Mouse (Mus musculus) kidney, embryonic 14.5 days (tissue): ENCODE data around the gene Slc39a5. TPM values are rescaled to one million over a fixed set of nuclear protein-coding genes. Genes with fewer than 3 reads are reported as not detected.

Experiments
- ATAC-seq: fragments of 200-750 bp; cut with Nextera tagmentation; 2 replicates; pipeline ENCODE4 v1.8.0; 2017; ENCODE audit warnings: moderate number of reproducible peaks, mild to moderate bottlenecking, moderate TSS enrichment, moderate library complexity; ENCODE audit not compliant: low FRiP score, low TSS enrichment
- H3K27ac ChIP-seq: fragments of 300-500 bp; sonication (generic); 2 replicates; pipeline ENCODE4 v1.5.1; 2014; ENCODE audit warnings: low read depth, mild to moderate bottlenecking, low read length, moderate library complexity, mixed read lengths
- H3K27me3 ChIP-seq: fragments of 300-500 bp; sonication (generic); 2 replicates; pipeline ENCODE4 v1.6.1; 2014; ENCODE audit warnings: mild to moderate bottlenecking, low read length; ENCODE audit not compliant: control insufficient read depth, insufficient read depth
- H3K36me3 ChIP-seq: fragments of 300-500 bp; sonication (generic); 2 replicates; pipeline ENCODE4 v1.6.1; 2014; ENCODE audit warnings: low read length, mixed read lengths; ENCODE audit not compliant: control insufficient read depth, insufficient read depth
- H3K4me1 ChIP-seq: fragments of 300-500 bp; sonication (generic); 2 replicates; pipeline ENCODE4 v1.6.1; 2014; ENCODE audit warnings: low read length, mixed read lengths; ENCODE audit not compliant: control insufficient read depth, insufficient read depth
- H3K4me2 ChIP-seq: fragments of 300-500 bp; sonication (generic); replicated peaks from 2 replicates; pipeline ENCODE4 v1.6.1; 2014; ENCODE audit warnings: low read depth, mild to moderate bottlenecking, low read length
- H3K4me3 ChIP-seq: fragments of 300-500 bp; sonication (generic); 2 replicates; pipeline ENCODE4 v1.5.1; 2014; ENCODE audit warnings: mild to moderate bottlenecking, low read length
- H3K9ac ChIP-seq: fragments of 300-500 bp; sonication (generic); 2 replicates; pipeline ENCODE4 v1.6.1; 2014; ENCODE audit warnings: low read depth, mild to moderate bottlenecking, low read length, moderate library complexity
- H3K9me3 ChIP-seq: fragments of 300-500 bp; sonication (generic); 2 replicates; pipeline ENCODE4 v1.6.1; 2016; ENCODE audit warnings: low read length; ENCODE audit not compliant: control insufficient read depth
- WGBS: fragments of 180-500 bp; shearing (Covaris S2); extraction: QIAGEN DNeasy Blood & Tissue Kit; methylation state at CpG from one replicate; pipeline ENCODE4 v1.1.7; 2014; 5-methylcytosine and 5-hydroxymethylcytosine counted together
- polyA plus RNA-seq: library from polyadenylated mRNA; unstranded; fragments of >200 nt; fragmentation: Nextera tagmentation; extraction: Ambion mirVana; gene quantifications from 2 replicates; pipeline ENCODE4 v1.2.1, GENCODE M21; 2014

Gene Slc39a5
- polyA plus RNA-seq, 1 experiment from 2014 or later, result 22.6 TPM

DNA sequence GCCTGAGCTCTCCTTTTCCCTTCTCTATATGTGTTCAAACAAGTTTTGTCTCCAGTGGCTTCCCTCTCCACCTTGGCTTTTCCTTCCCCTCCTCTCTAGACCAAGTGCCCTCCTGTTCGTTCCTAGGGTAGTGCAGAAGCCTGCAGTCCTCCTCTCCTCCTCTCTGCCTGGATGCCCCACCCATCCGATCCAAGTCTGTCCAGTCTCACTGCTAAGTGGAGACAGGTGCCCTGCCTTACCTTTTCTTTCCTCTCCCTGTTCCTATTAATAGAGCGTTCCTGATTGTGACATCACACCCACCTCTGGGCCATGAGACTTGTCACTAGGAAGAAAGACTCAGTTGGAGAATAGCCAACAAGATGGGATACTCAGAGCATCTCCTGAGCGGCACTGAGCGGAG lies 13.8 kb upstream of the Slc39a5 start:
- Histone ChIP-seq H3K9me3 (no peaks in the 10 kb centered on the region), H3K4me2 (no peak overlapping the region), H3K9ac (no peak overlapping the region), H3K36me3 (peaks cover 59% of the 10 kb centered on the region), H3K27ac (no peak overlapping the region), H3K4me1 (peaks cover 25% of the 10 kb centered on the region), H3K27me3 (no peaks in the 10 kb centered on the region), H3K4me3 (no peak overlapping the region)
- ATAC-seq, result no peak
- 96% methylated on average over 5 of the region's 5 CpGs for WGBS

- peak overlapping the region; percentile 85 for H3K4me3 ChIP-seq
- peak overlapping the region; percentile 80 for H3K4me2 ChIP-seq
- peaks cover 44% of the 10 kb centered on the region for H3K36me3 ChIP-seq
- ATAC-seq, result no peak
- peaks cover 32% of the 10 kb centered on the region for H3K4me1 ChIP-seq
- no peak overlapping the region for H3K27ac ChIP-seq
- 50% methylated on average over 1 of the region's 1 CpGs for WGBS
- H3K9ac ChIP-seq, result no peak overlapping the region; the same call in 1 of the 2 replicates
- H3K27me3 ChIP-seq, result no peaks in the 10 kb centered on the region
- no peaks in the 10 kb centered on the region for H3K9me3 ChIP-seq
Observed at GRCm38 (mm10) chr10:128413076-128413475, 12.0 kb upstream of the Slc39a5 start.

DNA sequence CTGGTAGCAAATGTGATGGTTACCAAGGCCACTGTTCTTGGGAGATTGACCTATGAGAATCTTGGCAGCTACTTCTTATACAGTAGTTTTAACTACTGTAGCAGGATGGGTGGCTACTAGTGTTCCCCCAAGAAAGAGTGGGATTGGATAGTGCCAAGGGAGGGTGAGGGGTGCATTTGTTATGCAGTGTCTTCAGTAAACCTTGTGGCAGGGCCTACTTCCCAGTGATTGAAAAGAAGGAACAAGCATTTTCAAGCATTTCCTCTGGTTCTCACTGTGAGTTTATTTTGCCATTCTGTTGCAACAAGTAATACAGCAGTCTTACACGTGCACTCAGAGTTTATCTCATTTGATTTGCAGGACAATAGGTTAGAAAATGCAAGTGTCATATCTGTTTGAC lies 11.5 kb upstream of the Slc39a5 start:
- Histone ChIP-seq H3K4me1 (peaks cover 32% of the 10 kb centered on the region), H3K9ac (peak overlapping the region; percentile 84), H3K27me3 (no peaks in the 10 kb centered on the region), H3K27ac (peak overlapping the region; percentile 95; the same call in 1 of the 2 replicates), H3K36me3 (peaks cover 42% of the 10 kb centered on the region), H3K4me3 (peak overlapping the region; percentile 85), H3K4me2 (peak overlapping the region; percentile 80), H3K9me3 (no peaks in the 10 kb centered on the region)
- ATAC-seq, result no peak
- WGBS, result 44% methylated on average over 1 of the region's 1 CpGs

- H3K4me1 ChIP-seq, result peaks cover 32% of the 10 kb centered on the region
Observed at GRCm38 (mm10) chr10:128412055-128412381, 11.0 kb upstream of the Slc39a5 start.

DNA sequence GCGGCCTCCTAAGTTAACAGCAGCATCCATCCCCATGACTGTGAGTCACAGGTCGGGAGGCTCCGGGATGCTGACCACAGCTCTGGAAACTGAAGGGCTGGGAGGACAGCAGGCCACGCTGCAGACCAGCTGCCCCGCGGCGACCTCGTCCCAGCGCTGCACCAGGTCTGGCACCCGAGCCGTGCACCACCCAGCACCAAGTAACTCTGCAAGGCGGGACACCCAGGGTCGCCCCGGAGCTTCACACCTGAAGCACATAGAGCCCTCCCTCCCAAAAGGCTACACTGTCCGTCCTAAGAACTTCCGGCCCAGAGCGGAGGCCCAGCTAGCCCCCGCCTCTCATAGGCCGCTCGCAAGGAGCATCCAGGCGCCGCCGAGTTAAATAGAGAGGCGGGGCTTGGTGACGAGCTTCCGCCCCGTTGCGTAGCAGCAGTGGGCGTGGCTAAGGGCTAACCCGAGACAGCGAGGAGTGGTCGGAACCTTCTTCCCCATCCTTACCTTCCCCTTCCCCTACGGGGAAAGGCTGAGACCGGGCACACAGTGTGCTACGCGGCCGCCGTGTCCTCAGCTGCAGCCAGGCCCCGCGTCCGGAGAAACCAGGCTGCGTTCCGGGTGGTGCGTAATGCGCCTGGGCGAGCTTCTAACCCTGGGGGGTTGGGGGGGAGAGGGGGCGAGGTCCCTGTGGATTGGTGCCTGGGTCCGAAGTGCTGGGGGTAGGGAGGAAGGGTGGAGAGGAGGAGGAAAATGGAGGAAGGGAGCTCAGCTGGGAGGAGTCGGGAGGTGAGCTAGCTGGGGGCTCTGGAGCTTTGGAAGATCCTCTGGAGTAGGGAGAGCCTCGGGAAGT lies 10.4 kb upstream of the Slc39a5 start, which contains the start of the genes Nabp2 and Rnf41:
Gene Nabp2 (minus strand): TSS at position 282 of the 844 bp plus-strand sequence.
Gene Rnf41 (plus strand): TSS at position 447 of the 844 bp plus-strand sequence.
- Histone ChIP-seq H3K4me1 (peaks cover 32% of the 10 kb centered on the region), H3K27me3 (no peaks in the 10 kb centered on the region), H3K9me3 (no peaks in the 10 kb centered on the region), H3K9ac (peak within 1 kb of the TSS; percentile 84), H3K4me3 (peak within 1 kb of the TSS; percentile 85), H3K4me2 (peak within 1 kb of the TSS; percentile 80), H3K27ac (peak within 1 kb of the TSS; percentile 95), H3K36me3 (peaks cover 34% of the 10 kb centered on the region)
- ATAC-seq, result peak; percentile 92
- under 1% methylated on average over 49 of the region's 50 CpGs for whole genome bisulfite sequencing

More at GRCm38 (mm10) chr10:128412055-128412381, 11.0 kb upstream of the Slc39a5 start:
- H3K9me3 ChIP-seq, result no peaks in the 10 kb centered on the region
- no peaks in the 10 kb centered on the region for H3K27me3 ChIP-seq
- H3K4me3 ChIP-seq, result peak overlapping the region; percentile 85
- under 1% methylated on average over 14 of the region's 14 CpGs for WGBS
- peaks cover 40% of the 10 kb centered on the region for H3K36me3 ChIP-seq
- no peak for ATAC-seq
- H3K4me2 ChIP-seq, result peak overlapping the region; percentile 80
- H3K27ac ChIP-seq, result peak overlapping the region; percentile 95
- H3K9ac ChIP-seq, result peak overlapping the region; percentile 84

- no peak for ATAC-seq
- peaks cover 32% of the 10 kb centered on the region for H3K4me1 ChIP-seq
- peak overlapping the region; percentile 85 for H3K4me3 ChIP-seq
- peaks cover 28% of the 10 kb centered on the region for H3K36me3 ChIP-seq
- H3K27me3 ChIP-seq, result no peaks in the 10 kb centered on the region
- H3K9me3 ChIP-seq, result no peaks in the 10 kb centered on the region
- peak overlapping the region; percentile 95 for H3K27ac ChIP-seq
- WGBS, result 12% methylated on average over 4 of the region's 4 CpGs
- peak overlapping the region; percentile 80 for H3K4me2 ChIP-seq
- peak overlapping the region; percentile 84; the same call in 1 of the 2 replicates for H3K9ac ChIP-seq
Observed at GRCm38 (mm10) chr10:128410560-128410845, 9.5 kb upstream of the Slc39a5 start.

GRCm38 (mm10) chr10:128409692-128410559 lies 8.9 kb upstream of the Slc39a5 start:
- peak overlapping the region; percentile 85 for H3K4me3 ChIP-seq
- H3K4me2 ChIP-seq, result peak overlapping the region; percentile 80
- peaks cover 32% of the 10 kb centered on the region for H3K4me1 ChIP-seq
- H3K9ac ChIP-seq, result peak overlapping the region; percentile 84
- H3K9me3 ChIP-seq, result no peaks in the 10 kb centered on the region
- WGBS, result 6% methylated on average over 36 of the region's 36 CpGs
- H3K27me3 ChIP-seq, result no peaks in the 10 kb centered on the region
- peak overlapping the region; percentile 95; the same call in 1 of the 2 replicates for H3K27ac ChIP-seq
- peak; percentile 89 for ATAC-seq
- peaks cover 24% of the 10 kb centered on the region for H3K36me3 ChIP-seq

DNA sequence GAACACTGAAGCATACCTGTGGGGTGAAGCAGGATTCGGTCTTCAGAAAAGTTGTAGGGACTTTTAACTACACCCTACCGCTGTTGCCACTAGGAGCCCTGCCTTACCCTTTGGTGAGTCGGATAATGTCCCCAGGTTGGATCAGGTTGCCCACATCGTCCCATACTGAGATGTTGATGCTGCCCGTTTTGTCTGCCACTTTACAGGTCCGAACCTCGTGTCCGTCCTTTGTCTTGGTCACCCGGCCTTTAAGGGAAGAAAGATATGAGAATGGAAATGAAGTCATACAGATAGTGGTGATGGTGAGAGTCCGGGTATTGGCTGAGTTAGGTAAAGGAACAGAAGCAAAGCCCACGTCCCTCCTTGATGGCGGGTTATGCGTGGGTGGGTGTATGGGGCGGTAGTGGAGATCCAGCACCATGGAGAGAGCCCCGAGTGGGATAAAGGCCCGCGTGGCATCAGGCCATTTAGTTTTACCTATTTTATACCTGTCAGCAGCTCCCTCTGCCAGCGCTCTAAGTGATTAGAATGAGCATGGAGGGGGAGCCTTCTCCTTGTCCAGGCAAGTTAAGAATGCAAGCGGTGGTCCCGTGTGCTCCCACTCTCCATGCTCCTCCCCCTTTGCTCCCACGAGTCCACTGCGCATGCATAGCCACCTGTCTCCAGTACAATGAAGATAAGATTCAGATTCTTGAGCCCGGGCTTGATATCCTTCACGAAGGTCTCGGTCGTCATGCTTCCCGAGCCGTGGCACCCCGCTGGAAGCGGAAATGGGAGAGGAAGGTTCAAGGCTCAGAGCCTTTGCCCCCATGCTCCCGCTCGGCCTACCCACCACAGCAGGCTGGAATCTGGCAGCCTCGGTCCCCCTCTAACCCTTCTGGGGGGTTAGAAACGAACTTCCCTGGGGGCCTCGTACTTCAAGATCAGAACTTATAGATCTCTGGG lies 7.8 kb upstream of the Slc39a5 start:
- peak; percentile 1; the same call in 1 of the 2 replicates for ATAC-seq
- Histone ChIP-seq H3K27me3 (no peaks in the 10 kb centered on the region), H3K9ac (peak overlapping the region; percentile 81), H3K4me1 (peaks cover 31% of the 10 kb centered on the region), H3K36me3 (peaks cover 19% of the 10 kb centered on the region; the same call in 1 of the 2 replicates), H3K9me3 (no peaks in the 10 kb centered on the region), H3K27ac (peak overlapping the region; percentile 80; the same call in 1 of the 2 replicates), H3K4me2 (peak overlapping the region; percentile 80), H3K4me3 (peak overlapping the region; percentile 85)
- WGBS, result 17% methylated on average over 35 of the region's 35 CpGs
